Mouse (Mus musculus): ENCODE results near the gene Eme1.

- TF ChIP-seq CHD2 (IDR thresholded peaks at IDR 0.05; ENCODE audit: low read depth, low read length) (no peak), MAFK (IDR thresholded peaks at IDR 0.05; ENCODE audit: insufficient read depth, low read depth, low read length) (no peak), HCFC1 (IDR thresholded peaks at IDR 0.05; ENCODE audit: borderline replicate concordance, insufficient read depth, low read length) (no peak), ZNF384 (IDR thresholded peaks at IDR 0.05; ENCODE audit: low read depth, low read length) (no peak)
These were observed 51.3 kb downstream of the Eme1 start for GRCm38 (mm10) chr11:94602356-94602955.
